Mouse (Mus musculus) cortical plate, adult 2 months (tissue): ENCODE data around the gene Rbmx2.

Experiments
- CTCF ChIP-seq: fragments of 200-500 bp; IDR thresholded peaks from 2 replicates; pipeline ENCODE4 v1.5.1; 2011; ENCODE audit warnings: mild to moderate bottlenecking, control low read depth, low read length; ENCODE audit not compliant: insufficient read depth; ENCODE audit errors: extremely low read depth
- POLR2A ChIP-seq: fragments of 200-500 bp; IDR thresholded peaks from 2 replicates; pipeline ENCODE4 v1.6.1; 2011; ENCODE audit warnings: mild to moderate bottlenecking, low read length, control low read depth; ENCODE audit not compliant: insufficient read depth; ENCODE audit errors: extremely low read depth

- TF ChIP-seq CTCF = no peak
- TF ChIP-seq POLR2A = no peak
Measured at GRCm38 (mm10) chrX:48666807-48667206, 28.0 kb upstream of the Rbmx2 start.
